Mouse (Mus musculus) forebrain, embryonic 12.5 days (tissue): ENCODE data around the gene Nrl. TPM values are rescaled to one million over a fixed set of nuclear protein-coding genes. Genes with fewer than 3 reads are reported as not detected.

Experiments
- ATAC-seq: fragments of 200-750 bp; cut with Nextera tagmentation; 2 replicates; pipeline ENCODE4 v1.8.0; 2017; ENCODE audit warnings: moderate TSS enrichment; ENCODE audit not compliant: low FRiP score
- H3K27ac ChIP-seq: fragments of 300-500 bp; sonication (generic); 2 replicates; pipeline ENCODE4 v1.5.1; 2016; ENCODE audit warnings: mild to moderate bottlenecking
- H3K27me3 ChIP-seq: fragments of 300-500 bp; sonication (generic); 2 replicates; pipeline ENCODE4 v1.6.1; 2016; ENCODE audit warnings: mild to moderate bottlenecking
- H3K36me3 ChIP-seq: fragments of 300-500 bp; sonication (generic); replicated peaks from 2 replicates; pipeline ENCODE4 v1.6.1; 2016; ENCODE audit warnings: mild to moderate bottlenecking
- H3K4me1 ChIP-seq: fragments of 300-500 bp; sonication (generic); 2 replicates; pipeline ENCODE4 v1.6.1; 2016
- H3K4me2 ChIP-seq: fragments of 300-500 bp; sonication (generic); 2 replicates; pipeline ENCODE4 v1.6.1; 2016; ENCODE audit warnings: mild to moderate bottlenecking, moderate library complexity
- H3K4me3 ChIP-seq: fragments of 300-500 bp; sonication (generic); replicated peaks from 2 replicates; pipeline ENCODE4 v1.5.1; 2016; ENCODE audit warnings: mild to moderate bottlenecking
- H3K9ac ChIP-seq: fragments of 300-500 bp; sonication (generic); 2 replicates; pipeline ENCODE4 v1.6.1; 2016; ENCODE audit warnings: mild to moderate bottlenecking
- H3K9me3 ChIP-seq: fragments of 300-500 bp; sonication (generic); 2 replicates; pipeline ENCODE4 v1.6.1; 2016
- WGBS: fragments of 180-500 bp; shearing (Covaris S2); methylation state at CpG from one replicate; pipeline ENCODE4 v1.1.7; 2016; 5-methylcytosine and 5-hydroxymethylcytosine counted together
- polyA plus RNA-seq: library from polyadenylated mRNA; unstranded; fragments of >200 nt; fragmentation: Nextera tagmentation; extraction: Ambion mirVana; gene quantifications from 2 replicates; pipeline ENCODE4 v1.2.1, GENCODE M21; 2016

The Nrl gene
- polyA plus RNA-seq: not detected in 2 replicates

DNA sequence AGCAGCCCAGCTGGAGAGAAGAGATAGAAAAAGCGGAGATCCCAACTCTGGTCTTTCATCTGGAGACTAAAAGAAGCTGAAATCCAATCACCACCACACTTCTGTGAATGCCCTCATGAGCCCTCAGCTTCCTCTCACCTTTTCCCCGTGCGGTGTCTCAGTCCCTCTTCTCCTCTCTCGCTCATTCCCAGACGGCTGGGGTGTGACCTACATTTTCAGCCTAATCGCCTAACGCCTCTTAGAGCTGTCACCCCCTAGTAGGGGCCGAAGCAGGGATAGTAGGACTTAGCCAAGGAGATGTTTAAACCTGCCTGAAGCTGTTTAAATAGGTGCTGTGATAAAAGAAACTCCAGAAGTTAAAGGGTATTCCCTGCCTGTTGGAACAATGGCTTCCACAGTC, at the start of gene Nrl:
Gene Nrl (minus strand): TSS at position 197 of the 400 bp plus-strand sequence.
- H3K9ac ChIP-seq: no peak within 1 kb of the TSS
- 0 out of 2 replicates have a peak, but pooled peaks cover 8% of the 10 kb centered on the region for H3K4me1 ChIP-seq
- H3K27me3 ChIP-seq: peaks cover 40% of the 10 kb centered on the region
- 46% methylated on average over 8 of the region's 8 CpGs for WGBS
- no peak within 1 kb of the TSS for H3K4me2 ChIP-seq
- no peak within 1 kb of the TSS for H3K4me3 ChIP-seq
- ATAC-seq: no peak
- H3K27ac ChIP-seq: no peak within 1 kb of the TSS
- no peaks in the 10 kb centered on the region for H3K9me3 ChIP-seq
- no peaks in the 10 kb centered on the region for H3K36me3 ChIP-seq

- Histone ChIP-seq H3K9me3 (no peaks in the 10 kb centered on the region), H3K27me3 (no peaks in the 10 kb centered on the region), H3K4me2 (no peak overlapping the region), H3K4me3 (no peak overlapping the region), H3K9ac (no peak overlapping the region), H3K36me3 (peaks cover 28% of the 10 kb centered on the region), H3K27ac (no peak overlapping the region), H3K4me1 (no peaks in the 10 kb centered on the region)
- no peak for ATAC-seq
Measured at GRCm38 (mm10) chr14:55571760-55572159, 47.0 kb upstream of the Nrl start.

GRCm38 (mm10) chr14:55570588-55570987, 45.8 kb upstream of the Nrl start:
- 87% methylated on average over 2 of the region's 2 CpGs for WGBS
- Histone ChIP-seq H3K4me3 (no peak overlapping the region), H3K4me1 (no peaks in the 10 kb centered on the region), H3K27me3 (no peaks in the 10 kb centered on the region), H3K36me3 (peaks cover 40% of the 10 kb centered on the region), H3K9me3 (no peaks in the 10 kb centered on the region), H3K9ac (no peak overlapping the region), H3K27ac (no peak overlapping the region), H3K4me2 (no peak overlapping the region)
- ATAC-seq: no peak

- ATAC-seq: no peak
- H3K9me3 ChIP-seq: no peaks in the 10 kb centered on the region
- 91% methylated on average over 3 of the region's 3 CpGs for WGBS
- no peaks in the 10 kb centered on the region for H3K4me1 ChIP-seq
- no peak overlapping the region for H3K4me3 ChIP-seq
- no peak overlapping the region for H3K27ac ChIP-seq
- no peak overlapping the region for H3K4me2 ChIP-seq
- H3K36me3 ChIP-seq: peaks cover 62% of the 10 kb centered on the region
- no peaks in the 10 kb centered on the region for H3K27me3 ChIP-seq
- no peak overlapping the region for H3K9ac ChIP-seq
Measured at GRCm38 (mm10) chr14:55567496-55567895, 42.7 kb upstream of the Nrl start.

- peaks cover 62% of the 10 kb centered on the region for H3K36me3 ChIP-seq
- H3K27ac ChIP-seq: no peak overlapping the region
- no peaks in the 10 kb centered on the region for H3K9me3 ChIP-seq
- WGBS: 81% methylated on average over 3 of the region's 3 CpGs
- no peak overlapping the region for H3K4me3 ChIP-seq
- H3K4me2 ChIP-seq: no peak overlapping the region
- peaks cover 14% of the 10 kb centered on the region for H3K4me1 ChIP-seq
- no peak for ATAC-seq
- H3K9ac ChIP-seq: no peak overlapping the region
- no peaks in the 10 kb centered on the region for H3K27me3 ChIP-seq
Measured at GRCm38 (mm10) chr14:55565748-55566147, 41.0 kb upstream of the Nrl start.

GRCm38 (mm10) chr14:55563249-55563648, 38.5 kb upstream of the Nrl start:
- Histone ChIP-seq H3K4me3 (no peak overlapping the region), H3K4me2 (no peak overlapping the region), H3K27me3 (no peaks in the 10 kb centered on the region), H3K4me1 (peaks cover 17% of the 10 kb centered on the region), H3K9ac (no peak overlapping the region), H3K9me3 (no peaks in the 10 kb centered on the region), H3K27ac (no peak overlapping the region), H3K36me3 (peaks cover 49% of the 10 kb centered on the region)
- no peak for ATAC-seq
- 88% methylated on average over 11 of the region's 11 CpGs for WGBS

GRCm38 (mm10) chr14:55561860-55562259, 37.1 kb upstream of the Nrl start:
- Histone ChIP-seq H3K27me3 (no peaks in the 10 kb centered on the region), H3K9ac (no peak overlapping the region), H3K4me2 (no peak overlapping the region), H3K36me3 (peaks cover 35% of the 10 kb centered on the region), H3K27ac (no peak overlapping the region), H3K9me3 (no peaks in the 10 kb centered on the region), H3K4me3 (no peak overlapping the region), H3K4me1 (peaks cover 17% of the 10 kb centered on the region)
- 85% methylated on average over 10 of the region's 10 CpGs for WGBS
- ATAC-seq: no peak

DNA sequence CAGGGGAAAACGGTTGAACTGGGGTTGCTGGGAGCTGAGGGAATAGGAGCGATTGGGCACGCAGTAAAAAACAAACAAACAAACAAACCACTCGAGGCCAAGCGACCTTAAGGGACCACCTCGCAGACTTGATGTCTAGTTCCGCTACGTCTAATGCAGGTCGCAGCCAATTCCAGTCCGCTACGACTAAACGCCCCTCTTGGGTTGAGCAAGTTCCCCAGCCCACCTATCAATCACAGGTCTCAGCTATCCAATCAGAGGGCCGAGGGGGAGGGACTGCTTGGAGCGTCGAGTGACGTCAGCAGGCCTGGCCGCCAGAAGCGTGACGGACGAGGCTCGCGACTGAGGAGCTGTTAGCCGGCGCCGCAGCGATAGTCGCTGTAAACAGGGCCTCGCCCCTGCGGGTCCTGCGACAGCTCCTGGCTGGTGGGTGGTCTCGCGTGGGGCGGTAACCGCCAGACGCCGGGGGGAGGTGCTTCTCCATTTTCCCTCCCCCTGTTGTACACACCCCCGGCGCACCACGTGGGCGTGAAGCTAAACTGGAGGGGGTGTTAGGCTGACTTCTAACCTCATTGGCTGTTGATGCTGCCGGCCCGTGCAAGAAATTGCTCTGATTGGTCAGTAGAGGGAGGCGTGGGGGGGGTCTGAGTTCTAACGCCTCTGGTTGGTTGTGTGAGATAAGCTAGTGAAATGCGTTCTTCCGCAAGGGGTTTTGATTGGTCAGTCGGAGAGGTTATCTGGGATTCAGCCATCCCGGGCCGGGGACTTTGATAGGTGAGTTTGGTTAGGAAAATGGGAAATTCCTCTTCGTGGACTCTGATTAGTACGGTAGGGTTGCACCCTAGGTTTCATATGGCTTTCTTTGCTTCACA, 35.7 kb upstream of the Nrl start, which contains the start of gene A730061H03Rik:
Gene A730061H03Rik (minus strand): TSS at position 205 of the 872 bp plus-strand sequence.
- H3K9me3 ChIP-seq: no peaks in the 10 kb centered on the region
- peak within 1 kb of the TSS; percentile 98 for H3K27ac ChIP-seq
- H3K4me3 ChIP-seq: peak within 1 kb of the TSS; percentile 69
- peak within 1 kb of the TSS; percentile 81 for H3K4me2 ChIP-seq
- peaks cover 18% of the 10 kb centered on the region for H3K4me1 ChIP-seq
- H3K27me3 ChIP-seq: no peaks in the 10 kb centered on the region
- peak within 1 kb of the TSS; percentile 71 for H3K9ac ChIP-seq
- ATAC-seq: peak; percentile 97
- under 1% methylated on average over 51 of the region's 51 CpGs for WGBS
- H3K36me3 ChIP-seq: peaks cover 21% of the 10 kb centered on the region

GRCm38 (mm10) chr14:55559799-55560201, 35.0 kb upstream of the Nrl start, which contains the start of gene Dcaf11:
Gene Dcaf11, plus strand, starts transcription at chr14:55560006.
- Histone ChIP-seq H3K4me2 (peak within 1 kb of the TSS; percentile 81), H3K27me3 (no peaks in the 10 kb centered on the region), H3K4me3 (peak within 1 kb of the TSS; percentile 69), H3K4me1 (peaks cover 18% of the 10 kb centered on the region), H3K36me3 (peaks cover 15% of the 10 kb centered on the region), H3K9ac (peak within 1 kb of the TSS; percentile 71), H3K27ac (peak within 1 kb of the TSS; percentile 98), H3K9me3 (no peaks in the 10 kb centered on the region)
- peak; percentile 84 for ATAC-seq
- under 1% methylated on average over 27 of the region's 27 CpGs for WGBS

DNA sequence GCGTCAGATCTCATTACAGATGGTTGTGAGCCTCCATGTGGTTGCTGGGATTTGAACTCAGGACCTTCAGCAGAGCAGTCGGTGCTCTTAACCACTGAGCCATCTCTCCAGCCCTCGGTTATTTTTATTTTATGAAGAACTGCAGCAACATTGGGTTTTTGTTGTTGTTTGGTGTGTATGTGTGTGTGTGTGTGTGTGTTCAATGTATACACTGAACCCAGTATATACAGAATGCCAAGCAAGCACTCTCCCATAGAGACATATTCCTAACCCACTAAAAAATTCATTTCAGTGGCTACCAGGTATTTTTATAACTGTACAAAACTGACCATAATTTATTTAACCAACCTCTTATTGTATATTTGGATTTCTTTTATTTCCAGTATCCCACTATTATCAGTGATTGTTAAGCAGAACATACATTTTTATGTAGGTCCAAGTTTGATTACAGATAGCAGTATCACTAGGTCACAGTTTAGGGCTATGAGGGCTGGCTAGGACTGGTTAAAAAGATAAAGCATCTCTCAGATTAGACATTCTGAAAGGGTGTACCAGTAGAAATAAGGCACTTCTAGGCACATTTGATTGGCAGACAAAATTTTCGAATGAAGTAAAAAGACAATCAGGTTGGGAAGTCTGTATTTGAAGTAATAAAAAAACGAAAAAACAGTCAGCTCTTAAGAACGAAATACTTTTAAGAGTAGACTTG, 34.1 kb upstream of the Nrl start:
- no peaks in the 10 kb centered on the region for H3K27me3 ChIP-seq
- no peak for ATAC-seq
- H3K4me3 ChIP-seq: peak overlapping the region; percentile 69
- peaks cover 18% of the 10 kb centered on the region for H3K4me1 ChIP-seq
- no peak overlapping the region for H3K27ac ChIP-seq
- no peaks in the 10 kb centered on the region for H3K9me3 ChIP-seq
- WGBS: 56% methylated on average over 6 of the region's 6 CpGs
- peak overlapping the region; percentile 81 for H3K4me2 ChIP-seq
- H3K36me3 ChIP-seq: peaks cover 6% of the 10 kb centered on the region
- peak overlapping the region; percentile 71; the same call in 1 of the 2 replicates for H3K9ac ChIP-seq

GRCm38 (mm10) chr14:55557587-55557986, 32.8 kb upstream of the Nrl start:
- Histone ChIP-seq H3K9ac (no peak overlapping the region), H3K27ac (no peak overlapping the region), H3K4me1 (peaks cover 18% of the 10 kb centered on the region), H3K4me3 (no peak overlapping the region), H3K27me3 (no peaks in the 10 kb centered on the region), H3K9me3 (no peaks in the 10 kb centered on the region), H3K36me3 (no peaks in the 10 kb centered on the region), H3K4me2 (no peak overlapping the region)
- no peak for ATAC-seq
- 87% methylated on average over 3 of the region's 3 CpGs for WGBS

GRCm38 (mm10) chr14:55557003-55557402, 32.2 kb upstream of the Nrl start:
- 30% methylated on average over 5 of the region's 5 CpGs for WGBS
- no peak overlapping the region for H3K27ac ChIP-seq
- peaks cover 16% of the 10 kb centered on the region for H3K4me1 ChIP-seq
- no peaks in the 10 kb centered on the region for H3K27me3 ChIP-seq
- no peak overlapping the region for H3K4me2 ChIP-seq
- no peak overlapping the region for H3K4me3 ChIP-seq
- no peak overlapping the region for H3K9ac ChIP-seq
- no peak for ATAC-seq
- no peaks in the 10 kb centered on the region for H3K9me3 ChIP-seq
- H3K36me3 ChIP-seq: no peaks in the 10 kb centered on the region
